Mouse (Mus musculus): ENCODE measurements around the gene Hesx1.

The Hesx1 gene

GRCm38 (mm10) chr14:27050560-27051510, 56.6 kb downstream of the Hesx1 start:
- in situ Hi-C loops (cut with MboI; ENCODE audit: unreplicated experiment in 2 of 2) = no loop called here

- in situ Hi-C loops (cut with MboI; ENCODE audit: unreplicated experiment in 2 of 2) = no loop called here
These were observed 57.3 kb downstream of the Hesx1 start for GRCm38 (mm10) chr14:27051511-27051895.
